In the genomic region with DNA sequence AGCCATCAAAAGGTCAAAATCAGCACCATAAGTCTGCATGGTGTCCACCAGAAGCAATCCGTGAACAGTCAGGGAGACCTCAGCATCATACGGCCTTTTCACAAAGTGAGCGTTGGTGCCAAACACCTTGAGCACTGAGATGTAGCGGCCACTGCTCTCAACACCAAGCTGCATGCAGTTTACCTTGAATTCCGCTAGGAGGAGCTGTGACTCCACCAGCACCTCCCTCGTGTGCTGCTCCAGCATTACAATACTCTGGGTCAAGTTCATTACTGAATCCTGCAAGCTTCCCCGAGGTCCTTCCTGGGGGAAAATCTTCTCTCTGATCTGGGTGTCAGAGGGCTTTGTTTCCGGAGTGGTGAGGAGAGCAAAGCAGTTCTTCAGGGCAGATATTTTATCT, we compare ENCODE assay signal across 9 mouse cellular contexts. TPM values are rescaled to one million over a fixed set of nuclear protein-coding genes. Genes with fewer than 3 reads are reported as not detected.
DNase-seq lines count a peak whose midpoint lies in the region; ATAC-seq lines count a peak whose summit lies in the region.
"Had no signal": no experiment of that assay in that cellular context is flagged by ENCODE, and none has a peak within 500 bp of the region (broad histone marks: within the 10 kb centered on the region; RNA-seq: fewer than 3 reads in every experiment).

No protein-coding gene starts in this region.

- ATAC-seq in frontal cortex, adult (ENCODE audit: low TSS enrichment): peak; percentile 85
- peak; percentile 93 to 98 for ATAC-seq in hematopoietic stem cell, adult 5-6 weeks (replicated peaks in 1 of 2; ENCODE audit: insufficient read depth in 1 of 2, low FRiP score in 2 of 2, low TSS enrichment in 1 of 2, low read depth in 1 of 2, poor library complexity in 2 of 2, severe bottlenecking in 2 of 2)

- H3K27ac ChIP-seq in embryonic facial prominence, embryonic 10.5 days (replicated peaks): no peak overlapping the region
- H3K27ac ChIP-seq: lung, embryonic 15.5 days had no signal

- H3K27me3 ChIP-seq in embryonic facial prominence, embryonic 10.5 days (replicated peaks; ENCODE audit: low read depth, poor library complexity, severe bottlenecking): no peaks in the 10 kb centered on the region
- H3K27me3 ChIP-seq: lung, embryonic 15.5 days had no signal

- H3K4me1 ChIP-seq in embryonic facial prominence, embryonic 10.5 days: no peaks in the 10 kb centered on the region
- H3K4me1 ChIP-seq: lung, embryonic 15.5 days had no signal

- H3K4me3 ChIP-seq in embryonic facial prominence, embryonic 10.5 days: no peak overlapping the region
- H3K4me3 ChIP-seq: lung, embryonic 15.5 days had no signal

- WGBS in embryonic facial prominence, embryonic 10.5 days: 55% methylated on average over 8 of the region's 8 CpGs

- H3K36me3 ChIP-seq in embryonic facial prominence, embryonic 10.5 days (replicated peaks): peaks cover 84% of the 10 kb centered on the region

- no peak for DNase-seq in frontal cortex, postnatal 14 days (ENCODE audit: low spot score in 2 of 2)
- DNase-seq in adrenal gland, postnatal 14 days: peak; percentile 76
- DNase-seq in embryonic facial prominence, embryonic 10.5 days (ENCODE audit: low spot score): peak; percentile 50
- DNase-seq in layer of hippocampus, adult 9-11 months: peak; percentile 39
- DNase-seq in lung, postnatal 14 days: peak; percentile 58
- peak; percentile 71 for DNase-seq in retina, embryonic 14.5 days (ENCODE audit: low spot score)

- no peaks in the 10 kb centered on the region for H3K9me3 ChIP-seq in embryonic facial prominence, embryonic 10.5 days
- H3K9me3 ChIP-seq: lung, embryonic 15.5 days had no signal

RNA-seq across cellular contexts. Expression of gene Vps13d, which starts 38.8 kb away (rescaled TPM):
- 47.6 and 52.2 TPM in 2 replicates for total RNA-seq in adrenal gland, postnatal 14 days (2021)
- 4.5 and 5.2 TPM in 2 replicates for polyA plus RNA-seq in embryonic facial prominence, embryonic 10.5 days (2016; fragmentation: Nextera tagmentation; extraction: Ambion mirVana)
- total RNA-seq in hematopoietic stem cell, adult 5-6 weeks (2017): 41.1 and 54.8 TPM in 2 replicates

Comparison
In these comparisons a context has a peak if more than half of its experiments do, and no peak if none do; other contexts are left out.
1. DNase-seq: peak in adrenal gland, postnatal 14 days (single experiment), embryonic facial prominence, embryonic 10.5 days (single experiment), layer of hippocampus, adult 9-11 months (single experiment), lung, postnatal 14 days (single experiment) and retina, embryonic 14.5 days (single experiment); none in frontal cortex, postnatal 14 days (0 of 2).